Mouse (Mus musculus) CH12.LX (cell line): ENCODE measurements around the gene Spink2.

Source experiments
- CHD2 ChIP-seq: IDR thresholded peaks from 2 replicates; pipeline ENCODE4 v1.6.1; 2011; ENCODE audit warnings: low read length, improper control_type of control experiment
- CTCF ChIP-seq, 2 experiments: IDR thresholded peaks in 1 of 2; conservative IDR thresholded peaks in 1 of 2; 2 replicates each; pipeline ENCODE4 v1.5.1; 2011 to 2012; ENCODE audit warnings: low read depth in 2 of 2, low read length in 2 of 2, improper control_type of control experiment in 1 of 2, inconsistent platforms in 1 of 2, mild to moderate bottlenecking in 1 of 2, moderate library complexity in 1 of 2
- EP300 ChIP-seq: IDR thresholded peaks from 2 replicates; pipeline ENCODE4 v1.6.1; 2011; ENCODE audit warnings: low read length, improper control_type of control experiment
- GABPA ChIP-seq: IDR thresholded peaks from 2 replicates; pipeline ENCODE4 v1.6.1; 2012; ENCODE audit warnings: low read depth, low read length, improper control_type of control experiment, inconsistent platforms; ENCODE audit not compliant: insufficient replicate concordance
- JUND ChIP-seq: conservative IDR thresholded peaks from 2 replicates; pipeline ENCODE4 v1.6.1; 2011; ENCODE audit warnings: low read depth, low read length, improper control_type of control experiment
- KAT2A ChIP-seq: IDR thresholded peaks from 2 replicates; pipeline ENCODE4 v1.6.1; 2012; ENCODE audit warnings: low read length, improper control_type of control experiment, inconsistent platforms; ENCODE audit not compliant: insufficient replicate concordance
- MAX ChIP-seq: IDR thresholded peaks from 2 replicates; pipeline ENCODE4 v1.6.1; 2011; ENCODE audit warnings: low read length, improper control_type of control experiment
- MYC ChIP-seq: IDR thresholded peaks from 2 replicates; pipeline ENCODE4 v1.6.1; 2011; ENCODE audit warnings: low read depth, mild to moderate bottlenecking, improper control_type of control experiment, low read length
- POLR2A ChIP-seq: IDR thresholded peaks from 2 replicates; pipeline ENCODE4 v1.6.1; 2011; ENCODE audit warnings: low read depth, mild to moderate bottlenecking, improper control_type of control experiment, low read length
- RAD21 ChIP-seq: IDR thresholded peaks from 2 replicates; pipeline ENCODE4 v1.6.1; 2011; ENCODE audit warnings: low read depth, mild to moderate bottlenecking, low read length, improper control_type of control experiment, moderate library complexity
- SMC3 ChIP-seq: IDR thresholded peaks from 2 replicates; pipeline ENCODE4 v1.6.1; 2011; ENCODE audit warnings: low read depth, low read length, improper control_type of control experiment
- USF1 ChIP-seq: IDR thresholded peaks from 2 replicates; pipeline ENCODE4 v1.6.1; 2014; ENCODE audit warnings: low read depth, mild to moderate bottlenecking, inconsistent platforms, low read length, improper control_type of control experiment
- USF2 ChIP-seq: conservative IDR thresholded peaks from 2 replicates; pipeline ENCODE4 v1.6.1; 2011; ENCODE audit warnings: low read depth, low read length, improper control_type of control experiment
- ZNF384 ChIP-seq: IDR thresholded peaks from 2 replicates; pipeline ENCODE4 v1.6.1; 2012; ENCODE audit warnings: low read depth, low read length, improper control_type of control experiment, inconsistent platforms

GRCm38 (mm10) chr5:77155526-77155925 lies 55.7 kb downstream of the Spink2 start:
- TF ChIP-seq GABPA = no peak
- TF ChIP-seq EP300 = no peak
- TF ChIP-seq POLR2A = no peak
- no peak for TF ChIP-seq USF1
- TF ChIP-seq CTCF (conservative IDR thresholded peaks at IDR 0.05 in 1 of 2, IDR thresholded peaks at IDR 0.05 in 1 of 2; ENCODE audit: low read depth in 2 of 2, low read length in 2 of 2) = no peak
- TF ChIP-seq ZNF384 = no peak
- no peak for TF ChIP-seq JUND
- TF ChIP-seq USF2 = no peak
- no peak for TF ChIP-seq RAD21
- TF ChIP-seq MAX = no peak
- TF ChIP-seq CHD2 = no peak
- TF ChIP-seq KAT2A = no peak
- TF ChIP-seq SMC3 = no peak
- no peak for TF ChIP-seq MYC
